Mouse (Mus musculus) layer of hippocampus, postnatal 25 days (tissue): ENCODE results near the gene Cacnb1. TPM values are rescaled to one million over a fixed set of nuclear protein-coding genes. Genes with fewer than 3 reads are reported as not detected.

ENCODE experiments used
- DNase-seq, 2 experiments: peaks; one replicate each; pipeline ENCODE4 v3.0.0; 2022; ENCODE audit warnings: mixed read lengths in 2 of 2, low spot score in 1 of 2; ENCODE audit errors: extremely low spot score in 1 of 2
- total RNA-seq, 2 experiments: library from RNA; stranded (reverse); gene quantifications; 2 replicates each; pipeline ENCODE4 v1.2.3; 2021

Cacnb1 gene
- total RNA-seq = 100 to 1,000 TPM; 138 to 144 TPM

DNA sequence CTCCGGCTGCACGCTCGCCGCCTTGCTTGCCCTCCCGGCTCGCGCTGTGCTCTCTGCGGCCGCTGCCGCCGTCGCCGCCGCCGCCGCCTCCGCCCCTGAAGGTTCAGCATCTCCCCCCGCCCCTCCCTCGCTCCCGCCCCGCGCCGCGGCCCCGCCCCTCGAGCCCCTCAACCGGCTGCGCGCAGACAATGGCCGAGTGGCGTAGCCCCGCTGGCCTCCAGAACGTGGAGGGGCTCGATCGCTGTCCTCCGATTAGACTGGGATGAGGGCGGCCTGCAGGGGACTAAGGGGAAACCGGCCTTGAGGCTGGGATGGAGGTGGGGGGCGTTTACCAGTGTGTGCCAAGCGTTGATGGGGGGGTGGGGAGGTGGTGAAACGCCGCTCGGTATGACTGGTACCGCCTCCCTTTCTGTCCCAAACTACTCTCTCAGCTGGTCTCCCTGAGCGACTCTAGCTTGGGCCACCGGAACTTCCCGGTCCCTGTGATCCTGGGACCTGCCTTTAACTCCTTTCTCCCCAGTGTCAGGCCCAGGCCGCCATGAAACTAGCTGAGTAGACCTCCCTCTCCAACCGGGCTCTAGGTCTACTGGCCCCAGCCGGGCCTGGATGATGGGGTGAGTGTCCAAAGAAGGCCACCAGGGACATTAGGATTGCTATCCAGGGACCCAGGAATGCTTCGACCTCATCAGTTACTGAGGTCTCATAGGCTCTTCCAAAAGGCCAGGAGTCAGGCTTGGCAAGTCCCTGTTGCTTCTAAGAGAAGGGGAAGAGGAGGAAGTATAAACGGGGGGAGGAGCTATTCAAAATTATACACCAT, at the start of gene Cacnb1:
Gene Cacnb1, minus strand, starts transcription at position 480 of the 817 bp plus-strand sequence.
- DNase-seq = peak in 1 of 2 experiments; percentile 54

DNA sequence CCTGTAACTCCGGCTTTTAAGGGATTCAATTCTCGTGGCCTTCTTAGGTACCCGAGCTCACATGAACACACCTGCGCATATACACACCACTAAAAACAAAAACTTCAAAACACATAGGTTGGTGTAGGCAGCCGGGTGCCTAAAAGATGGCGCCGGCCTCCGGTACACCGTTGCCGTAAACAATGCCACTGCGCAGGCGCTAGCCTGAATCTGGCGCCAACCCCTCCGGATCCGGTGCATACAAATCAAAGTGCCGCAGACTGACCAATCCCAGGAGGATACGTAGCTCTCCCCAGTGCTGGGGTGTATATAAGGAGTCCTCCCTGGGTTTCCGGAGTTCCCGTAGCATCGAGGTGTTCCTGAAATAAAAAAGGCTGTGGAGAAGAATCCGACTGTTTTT, 44.4 kb upstream of the Cacnb1 start:
- DNase-seq = no peak

- DNase-seq = no peak
Observed at GRCm38 (mm10) chr11:98066201-98066600, 43.4 kb upstream of the Cacnb1 start.

DNA sequence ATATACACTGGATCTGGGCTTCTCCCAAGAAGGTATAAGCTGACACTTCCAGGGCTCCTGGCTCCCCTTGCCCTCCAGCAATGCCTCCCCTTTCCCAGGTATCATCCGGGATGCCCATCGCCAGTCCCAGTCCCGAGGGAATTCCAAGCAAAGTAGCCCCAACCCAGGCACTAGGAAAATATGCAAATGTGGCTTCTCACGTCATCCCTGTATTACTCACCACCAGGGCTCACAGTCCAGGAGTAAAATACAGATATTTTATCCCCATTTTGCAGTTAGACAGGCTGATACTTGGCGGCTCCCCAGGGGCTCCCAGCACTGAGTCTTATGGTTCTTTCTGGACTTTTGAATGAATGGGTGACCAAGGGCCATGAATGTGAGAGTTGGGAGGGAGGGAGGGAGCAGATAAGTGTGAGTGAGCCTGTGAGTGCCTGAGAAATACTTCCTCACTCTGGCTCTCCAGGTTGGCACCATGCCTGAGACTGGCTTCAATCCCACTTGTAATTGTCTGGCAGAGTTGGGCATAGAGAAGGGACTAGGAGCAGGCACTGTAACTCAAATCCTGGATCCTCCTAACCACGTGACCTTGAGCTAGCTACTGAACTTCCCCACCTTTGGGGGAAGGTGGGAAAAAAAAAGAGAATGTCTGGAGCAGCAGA, 39.2 kb upstream of the Cacnb1 start:
- peak in 1 of 2 experiments; percentile 66 for DNase-seq

DNA sequence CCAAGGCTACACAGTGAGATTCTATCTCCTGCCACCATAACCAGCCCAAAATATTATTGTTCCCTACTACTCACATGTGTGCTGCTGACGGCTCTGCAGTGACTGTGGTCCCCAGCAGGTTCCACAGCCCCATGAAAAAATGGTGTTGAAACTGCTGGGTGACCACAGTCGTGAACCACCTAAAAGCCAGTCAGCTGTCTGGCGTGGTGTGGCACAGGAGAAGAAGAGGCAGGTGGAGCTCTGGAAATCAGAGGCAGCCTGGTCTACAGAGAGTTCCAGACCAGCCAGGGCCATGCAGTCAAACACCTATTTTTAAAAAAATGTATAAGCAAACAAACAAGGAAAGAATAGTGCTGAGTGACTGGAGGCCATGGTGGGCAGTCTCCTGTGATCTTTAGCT, 38.6 kb upstream of the Cacnb1 start:
- no peak for DNase-seq

- no peak for DNase-seq
Observed at GRCm38 (mm10) chr11:98060104-98060692, 37.4 kb upstream of the Cacnb1 start.

- DNase-seq = no peak
Observed at GRCm38 (mm10) chr11:98059662-98060061, 36.8 kb upstream of the Cacnb1 start.

- no peak for DNase-seq
Observed at GRCm38 (mm10) chr11:98057998-98058397, 35.2 kb upstream of the Cacnb1 start.

DNA sequence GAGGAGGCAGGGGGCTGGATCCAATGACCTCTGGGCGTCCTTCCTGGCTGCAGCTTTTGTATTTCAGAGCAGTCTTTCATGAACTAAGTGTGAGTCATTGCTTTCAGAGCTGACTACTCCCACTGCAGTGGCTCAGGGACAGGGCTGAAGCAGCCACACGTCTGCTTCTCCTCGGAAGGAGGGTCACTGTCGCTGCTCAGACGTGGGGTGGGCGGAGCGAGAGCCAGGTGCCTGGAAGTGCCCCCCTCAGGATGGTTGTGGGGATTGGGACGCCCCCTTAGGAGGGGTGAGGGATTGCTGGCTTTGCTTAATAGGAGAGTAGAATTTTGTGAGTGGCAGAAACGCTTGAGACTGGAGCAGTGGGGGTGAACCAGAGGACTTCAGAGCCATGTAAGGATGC, 34.6 kb upstream of the Cacnb1 start:
- no peak for DNase-seq

DNA sequence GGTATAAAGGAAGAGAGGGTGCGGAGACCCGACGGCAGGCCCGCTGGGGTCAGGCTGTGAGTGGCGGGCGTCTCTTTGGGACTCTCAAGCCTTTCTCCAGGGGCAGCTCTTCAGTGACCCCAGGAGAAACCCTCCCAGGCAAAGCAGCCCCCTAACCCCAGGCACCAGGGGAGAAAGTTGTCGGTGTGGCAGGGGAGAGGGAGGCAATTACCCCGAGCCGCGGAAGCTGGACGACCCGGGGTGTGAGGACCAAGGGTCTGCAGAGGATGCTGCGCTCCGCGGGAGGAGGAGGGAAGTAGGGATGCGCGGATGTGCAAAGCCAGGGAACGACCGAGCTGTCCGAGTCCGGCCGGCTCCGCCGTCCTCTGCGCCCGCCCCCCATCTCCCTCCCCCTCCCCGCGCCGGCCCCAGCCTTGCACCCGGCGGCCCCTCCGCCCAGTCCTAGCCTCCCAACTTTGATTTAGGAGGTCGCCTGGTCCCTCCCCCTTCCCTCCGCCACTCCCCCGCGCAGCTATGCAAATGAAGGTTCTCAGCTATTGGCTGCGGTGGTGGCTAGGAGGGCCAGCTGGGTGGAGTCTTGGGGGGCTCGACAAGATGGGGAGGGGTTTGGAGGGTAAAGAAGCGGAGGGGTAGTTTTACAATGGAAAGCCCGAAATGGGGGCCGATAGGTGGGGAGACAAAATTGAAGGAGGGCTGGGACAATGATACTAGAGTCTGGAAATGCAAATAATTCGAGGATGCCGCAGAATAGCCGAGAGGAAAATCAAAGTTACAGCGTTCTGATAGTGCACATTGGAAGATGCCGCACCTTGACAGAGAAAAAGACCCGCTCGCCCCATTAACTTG, 30.4 kb upstream of the Cacnb1 start, which contains the start of gene Stac2:
Gene Stac2, minus strand, starts transcription at position 474 of the 846 bp plus-strand sequence.
- DNase-seq = peak; percentile 43 to 54

- DNase-seq = no peak
Observed at GRCm38 (mm10) chr11:98052129-98052988, 29.5 kb upstream of the Cacnb1 start.

- no peak for DNase-seq
Observed at GRCm38 (mm10) chr11:98051611-98052128, 28.8 kb upstream of the Cacnb1 start.

DNA sequence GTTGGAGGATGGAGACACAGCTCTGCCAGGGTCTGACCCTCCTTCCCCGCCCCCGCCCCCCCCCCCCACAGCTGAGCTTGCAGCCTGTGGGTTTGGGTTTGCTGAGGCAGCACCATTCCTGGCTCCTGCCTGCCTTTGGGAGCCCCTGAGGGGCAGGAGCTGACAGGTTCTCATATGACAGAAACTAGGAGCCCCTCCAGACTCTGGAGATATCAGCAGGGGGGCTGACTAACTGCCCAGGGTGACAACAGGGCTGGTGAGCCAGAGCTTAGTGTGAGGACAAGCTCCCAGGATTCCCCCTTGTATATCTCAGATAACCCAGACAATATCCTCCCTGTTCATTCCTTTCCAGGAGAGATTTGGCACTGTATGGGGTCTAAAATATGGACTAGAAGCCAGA, 28.1 kb upstream of the Cacnb1 start:
- DNase-seq = no peak

- DNase-seq = no peak
Observed at GRCm38 (mm10) chr11:98050520-98050815, 27.6 kb upstream of the Cacnb1 start.

DNA sequence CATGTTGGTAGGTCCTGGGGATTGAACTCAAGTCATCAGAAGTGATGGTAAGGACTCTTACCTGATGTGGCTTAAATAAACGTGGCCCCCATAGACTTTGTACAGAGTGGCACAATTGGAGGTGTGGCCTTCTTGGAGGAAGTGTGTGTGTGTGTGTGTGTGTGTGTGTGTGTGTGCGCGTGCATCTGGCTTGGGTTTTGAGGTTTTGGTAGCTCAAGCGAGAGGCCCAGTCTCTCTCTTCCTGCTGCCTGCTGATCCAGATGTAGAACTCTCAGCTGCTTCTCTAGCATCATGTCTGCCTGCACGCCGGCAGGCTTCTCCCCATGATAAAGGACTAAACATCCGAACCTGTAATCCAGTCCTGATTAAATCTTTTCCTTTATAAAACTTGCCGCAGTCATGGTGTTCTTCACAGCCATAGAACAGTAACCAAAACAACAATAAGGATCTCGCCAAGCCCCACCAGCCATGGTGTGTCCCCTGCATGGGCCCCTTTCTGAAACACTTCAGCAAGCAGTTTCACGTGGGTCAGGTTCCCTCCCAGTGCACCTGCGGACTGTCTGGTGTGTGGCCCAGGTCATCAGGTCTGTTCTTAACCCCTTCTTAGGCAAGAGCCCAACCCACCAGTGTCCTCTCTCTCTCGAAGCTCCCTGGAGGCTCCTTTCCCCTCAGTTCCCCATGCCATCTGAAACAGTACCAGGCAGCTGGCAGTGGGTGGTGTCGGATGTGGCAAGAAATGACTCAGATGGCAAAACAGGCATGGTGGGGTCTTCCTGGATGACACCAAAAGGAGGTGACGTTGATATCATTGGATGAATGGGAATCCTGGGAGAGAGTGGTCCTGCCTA, 27.1 kb upstream of the Cacnb1 start:
- DNase-seq = no peak

DNA sequence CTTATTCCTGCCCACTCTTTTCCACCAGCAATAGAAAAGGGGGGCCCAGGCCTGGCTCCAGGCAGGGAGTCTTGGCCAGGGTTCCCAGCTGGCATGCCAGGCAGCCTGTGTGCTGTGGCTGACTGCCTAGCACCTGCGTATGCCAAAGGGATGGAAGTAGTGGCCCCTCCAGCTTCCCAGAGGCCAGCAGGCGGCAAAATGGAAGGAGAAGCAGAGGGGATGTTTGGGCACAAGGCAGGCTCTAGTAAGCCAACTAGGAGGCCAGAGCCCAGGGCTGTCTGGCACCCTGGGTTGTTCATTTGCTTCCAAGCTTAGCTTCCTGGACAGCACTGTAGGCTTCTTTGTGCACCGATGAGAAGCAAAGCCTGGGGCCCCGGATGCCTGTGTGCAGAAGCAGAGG, 24.9 kb upstream of the Cacnb1 start:
- peak in 1 of 2 experiments; percentile 54 for DNase-seq

DNA sequence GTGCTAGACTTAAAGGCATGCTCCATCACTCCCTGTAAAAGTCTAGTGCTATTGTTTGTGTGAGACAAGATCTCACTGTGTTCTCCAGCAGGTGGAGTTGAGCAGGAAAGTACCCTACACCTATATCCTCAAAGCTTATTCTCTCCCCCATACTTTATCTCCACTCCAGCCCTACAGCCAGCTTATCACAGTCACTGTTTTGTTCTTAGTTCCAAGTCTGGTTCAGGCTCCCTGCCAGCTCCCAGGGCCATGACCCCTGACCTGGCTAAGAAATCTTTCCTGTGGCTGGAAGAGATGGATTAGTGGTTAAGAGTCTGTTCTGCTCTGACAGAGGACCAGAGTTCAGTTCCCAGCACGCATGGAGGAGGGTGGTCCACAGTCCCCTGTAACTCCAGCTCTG, 23.6 kb upstream of the Cacnb1 start:
- no peak for DNase-seq

- no peak for DNase-seq
Observed at GRCm38 (mm10) chr11:98045596-98045995, 22.8 kb upstream of the Cacnb1 start.

GRCm38 (mm10) chr11:98044074-98044473, 21.2 kb upstream of the Cacnb1 start:
- no peak for DNase-seq
